8 mouse cellular contexts compared by ENCODE assay signal in genomic region chr12:111704609-111705008, GRCm38 (mm10). TPM values are rescaled to one million over a fixed set of nuclear protein-coding genes. Genes with fewer than 3 reads are reported as not detected.
DNase-seq lines count a peak whose midpoint lies in the region; ATAC-seq and TF ChIP-seq lines count a peak whose summit lies in the region.

No protein-coding gene starts in this region.

- TF ChIP-seq POLR2A in brain, embryonic 14.5 days (IDR thresholded peaks at IDR 0.05; ENCODE audit: borderline replicate concordance, extremely low read depth, insufficient read depth, insufficient read length, poor library complexity, severe bottlenecking), result no peak

- peaks cover 28% of the 10 kb centered on the region for H3K36me3 ChIP-seq in forebrain, embryonic 12.5 days (replicated peaks)
- H3K36me3 ChIP-seq in forebrain, embryonic 16.5 days (ENCODE audit: control insufficient read depth, insufficient read depth), result peaks cover 13% of the 10 kb centered on the region
- H3K36me3 ChIP-seq in heart, embryonic 12.5 days, result peaks cover 17% of the 10 kb centered on the region
- peaks cover 4% of the 10 kb centered on the region; the same call in 1 of the 2 replicates for H3K36me3 ChIP-seq in stomach, postnatal 0 days (ENCODE audit: control insufficient read depth, insufficient read depth, low read length)

- 55% methylated on average over 9 of the region's 9 CpGs for WGBS in forebrain, embryonic 12.5 days
- WGBS in forebrain, embryonic 16.5 days, result 49% methylated on average over 9 of the region's 9 CpGs
- WGBS in heart, embryonic 12.5 days, result 37% methylated on average over 9 of the region's 9 CpGs
- 25% methylated on average over 9 of the region's 9 CpGs for WGBS in stomach, postnatal 0 days

- TF ChIP-seq EP300 in stomach, postnatal 0 days (optimal IDR thresholded peaks at IDR 0.05), result no peak

- H3K27me3 ChIP-seq in forebrain, embryonic 12.5 days, result no peaks in the 10 kb centered on the region
- no peaks in the 10 kb centered on the region for H3K27me3 ChIP-seq in forebrain, embryonic 16.5 days (replicated peaks; ENCODE audit: control insufficient read depth, insufficient read depth, low read length)
- H3K27me3 ChIP-seq in heart, embryonic 12.5 days (replicated peaks), result no peaks in the 10 kb centered on the region
- H3K27me3 ChIP-seq in stomach, postnatal 0 days (ENCODE audit: control insufficient read depth, insufficient read depth, low read length), result no peaks in the 10 kb centered on the region

- H3K9me3 ChIP-seq in forebrain, embryonic 12.5 days, result no peaks in the 10 kb centered on the region
- H3K9me3 ChIP-seq in forebrain, embryonic 16.5 days (ENCODE audit: control insufficient read depth, low read length), result no peaks in the 10 kb centered on the region
- H3K9me3 ChIP-seq in heart, embryonic 12.5 days (replicated peaks), result no peaks in the 10 kb centered on the region
- H3K9me3 ChIP-seq in stomach, postnatal 0 days (ENCODE audit: control insufficient read depth, low read length), result no peaks in the 10 kb centered on the region

- H3K4me2 ChIP-seq in forebrain, embryonic 12.5 days, result no peak overlapping the region
- no peak overlapping the region for H3K4me2 ChIP-seq in forebrain, embryonic 16.5 days (ENCODE audit: low read length)
- H3K4me2 ChIP-seq in heart, embryonic 12.5 days, result peak overlapping the region; percentile 27; the same call in 1 of the 2 replicates
- H3K4me2 ChIP-seq in stomach, postnatal 0 days (replicated peaks; ENCODE audit: low read depth), result peak overlapping the region; percentile 31

- H3K9ac ChIP-seq in forebrain, embryonic 12.5 days, result 0 out of 2 replicates have a peak overlapping the region, but pooled peaks have one; percentile 0
- no peak overlapping the region for H3K9ac ChIP-seq in forebrain, embryonic 16.5 days (replicated peaks; ENCODE audit: low read depth, low read length)
- H3K9ac ChIP-seq in heart, embryonic 12.5 days, result 0 out of 2 replicates have a peak overlapping the region, but pooled peaks have one; percentile 38
- no peak overlapping the region for H3K9ac ChIP-seq in stomach, postnatal 0 days (ENCODE audit: low read length)

- H3K27ac ChIP-seq in forebrain, embryonic 12.5 days, result peak overlapping the region; percentile 59; the same call in 1 of the 2 replicates
- no peak overlapping the region for H3K27ac ChIP-seq in forebrain, embryonic 16.5 days (ENCODE audit: low read length)
- H3K27ac ChIP-seq in heart, embryonic 12.5 days (ENCODE audit: poor library complexity, severe bottlenecking), result peak overlapping the region; percentile 50
- H3K27ac ChIP-seq in stomach, postnatal 0 days (replicated peaks), result peak overlapping the region; percentile 85

- H3K4me1 ChIP-seq in forebrain, embryonic 12.5 days, result peaks cover 6% of the 10 kb centered on the region; the same call in 1 of the 2 replicates
- peaks cover 3% of the 10 kb centered on the region; the same call in 1 of the 2 replicates for H3K4me1 ChIP-seq in forebrain, embryonic 16.5 days (replicated peaks; ENCODE audit: control insufficient read depth, insufficient read depth, low read length)
- peaks cover 32% of the 10 kb centered on the region for H3K4me1 ChIP-seq in heart, embryonic 12.5 days (replicated peaks)
- peaks cover 13% of the 10 kb centered on the region for H3K4me1 ChIP-seq in stomach, postnatal 0 days (replicated peaks; ENCODE audit: control insufficient read depth, insufficient read depth)

- DNase-seq in brain, embryonic 14.5 days (ENCODE audit: low read depth), result peak; percentile 66
- peak; percentile 68 to 73 for DNase-seq in lung, adult 18-20 months
- DNase-seq in stomach, postnatal 0 days (ENCODE audit: low spot score), result peak; percentile 48
- DNase-seq in spleen, adult 18-20 months, result no peak
- DNase-seq in layer of hippocampus, adult 9-11 months, result no peak

- no peak overlapping the region for H3K4me3 ChIP-seq in forebrain, embryonic 12.5 days (replicated peaks)
- H3K4me3 ChIP-seq in forebrain, embryonic 16.5 days (replicated peaks; ENCODE audit: low read length), result no peak overlapping the region
- no peak overlapping the region for H3K4me3 ChIP-seq in heart, embryonic 12.5 days
- H3K4me3 ChIP-seq in stomach, postnatal 0 days (ENCODE audit: low read depth, low read length), result no peak overlapping the region

- TF ChIP-seq CTCF in brain, embryonic 14.5 days (IDR thresholded peaks at IDR 0.05; ENCODE audit: borderline replicate concordance, extremely low read depth, insufficient read depth, insufficient read length), result no peak
- no peak for TF ChIP-seq CTCF in stomach, postnatal 0 days (IDR thresholded peaks at IDR 0.05; ENCODE audit: low read depth)

- no peak for ATAC-seq in forebrain, embryonic 12.5 days (ENCODE audit: low FRiP score)
- ATAC-seq in forebrain, embryonic 16.5 days, result no peak
- peak; percentile 56; the same call in 1 of the 2 replicates for ATAC-seq in heart, embryonic 12.5 days (ENCODE audit: insufficient number of reproducible peaks, low FRiP score)
- peak; percentile 79 for ATAC-seq in stomach, postnatal 0 days (ENCODE audit: low FRiP score, low TSS enrichment)

RNA-seq across cellular contexts. Expression of gene Bag5, which starts 8.4 kb away (rescaled TPM):
- polyA plus RNA-seq in forebrain, embryonic 12.5 days (2016; fragmentation: Nextera tagmentation; extraction: Ambion mirVana), result 59.0 and 62.7 TPM in 2 replicates
- 70.8 and 71.5 TPM in 2 replicates for polyA plus RNA-seq in forebrain, embryonic 16.5 days (2015; fragmentation: Nextera tagmentation; extraction: Ambion mirVana)
- 31.1 and 40.7 TPM in 2 replicates for polyA plus RNA-seq in brain, embryonic 14.5 days (2012; rRNA removed)
- polyA plus RNA-seq in heart, embryonic 12.5 days (2016; fragmentation: Nextera tagmentation; extraction: Ambion mirVana), result 40.2 and 41.3 TPM in 2 replicates
- polyA plus RNA-seq in stomach, postnatal 0 days (2015; fragmentation: Nextera tagmentation; extraction: Ambion mirVana), result 34.9 and 36.9 TPM in 2 replicates

RNA-seq across cellular contexts. Expression of gene Apopt1, which starts 8.5 kb away (rescaled TPM):
- 55.0 and 56.0 TPM in 2 replicates for polyA plus RNA-seq in forebrain, embryonic 12.5 days (2016; fragmentation: Nextera tagmentation; extraction: Ambion mirVana)
- 47.2 and 48.3 TPM in 2 replicates for polyA plus RNA-seq in forebrain, embryonic 16.5 days (2015; fragmentation: Nextera tagmentation; extraction: Ambion mirVana)
- 31.9 and 35.4 TPM in 2 replicates for polyA plus RNA-seq in brain, embryonic 14.5 days (2012; rRNA removed)
- polyA plus RNA-seq in heart, embryonic 12.5 days (2016; fragmentation: Nextera tagmentation; extraction: Ambion mirVana), result 46.6 and 48.8 TPM in 2 replicates
- 41.8 and 42.8 TPM in 2 replicates for polyA plus RNA-seq in stomach, postnatal 0 days (2015; fragmentation: Nextera tagmentation; extraction: Ambion mirVana)

RNA-seq across cellular contexts. Expression of gene Trmt61a, which starts 26.7 kb away (rescaled TPM):
- polyA plus RNA-seq in forebrain, embryonic 12.5 days (2016; fragmentation: Nextera tagmentation; extraction: Ambion mirVana), result 15.4 and 16.7 TPM in 2 replicates
- 9.8 and 12.6 TPM in 2 replicates for polyA plus RNA-seq in forebrain, embryonic 16.5 days (2015; fragmentation: Nextera tagmentation; extraction: Ambion mirVana)
- 21.9 and 27.9 TPM in 2 replicates for polyA plus RNA-seq in brain, embryonic 14.5 days (2012; rRNA removed)
- polyA plus RNA-seq in heart, embryonic 12.5 days (2016; fragmentation: Nextera tagmentation; extraction: Ambion mirVana), result 8.8 and 10.2 TPM in 2 replicates
- polyA plus RNA-seq in stomach, postnatal 0 days (2015; fragmentation: Nextera tagmentation; extraction: Ambion mirVana), result 7.4 and 8.5 TPM in 2 replicates

RNA-seq across cellular contexts. Expression of gene Ckb, which starts 32.5 kb away (rescaled TPM):
- polyA plus RNA-seq in forebrain, embryonic 12.5 days (2016; fragmentation: Nextera tagmentation; extraction: Ambion mirVana), result 2,395 and 2,485 TPM in 2 replicates
- polyA plus RNA-seq in forebrain, embryonic 16.5 days (2015; fragmentation: Nextera tagmentation; extraction: Ambion mirVana), result 1,407 and 1,413 TPM in 2 replicates
- polyA plus RNA-seq in brain, embryonic 14.5 days (2012; rRNA removed), result 1,393 and 1,883 TPM in 2 replicates
- polyA plus RNA-seq in heart, embryonic 12.5 days (2016; fragmentation: Nextera tagmentation; extraction: Ambion mirVana), result 363 and 373 TPM in 2 replicates
- polyA plus RNA-seq in stomach, postnatal 0 days (2015; fragmentation: Nextera tagmentation; extraction: Ambion mirVana), result 532 and 573 TPM in 2 replicates

RNA-seq across cellular contexts. Expression of gene Klc1, which starts 54.0 kb away (rescaled TPM):
- 302 and 307 TPM in 2 replicates for polyA plus RNA-seq in forebrain, embryonic 12.5 days (2016; fragmentation: Nextera tagmentation; extraction: Ambion mirVana)
- polyA plus RNA-seq in forebrain, embryonic 16.5 days (2015; fragmentation: Nextera tagmentation; extraction: Ambion mirVana), result 460 and 493 TPM in 2 replicates
- 500 and 599 TPM in 2 replicates for polyA plus RNA-seq in brain, embryonic 14.5 days (2012; rRNA removed)
- polyA plus RNA-seq in heart, embryonic 12.5 days (2016; fragmentation: Nextera tagmentation; extraction: Ambion mirVana), result 113 and 117 TPM in 2 replicates
- 55.7 and 56.7 TPM in 2 replicates for polyA plus RNA-seq in stomach, postnatal 0 days (2015; fragmentation: Nextera tagmentation; extraction: Ambion mirVana)

Comparison
In these comparisons a context has a peak if more than half of its experiments do, and no peak if none do; other contexts are left out.
1. H3K9ac ChIP-seq: peak in forebrain, embryonic 12.5 days (single experiment) and heart, embryonic 12.5 days (single experiment); none in forebrain, embryonic 16.5 days (single experiment) and stomach, postnatal 0 days (single experiment).
2. ATAC-seq: peak in heart, embryonic 12.5 days (single experiment) and stomach, postnatal 0 days (single experiment); none in forebrain, embryonic 12.5 days (single experiment) and forebrain, embryonic 16.5 days (single experiment).
3. H3K4me2 ChIP-seq: peak in heart, embryonic 12.5 days (single experiment) and stomach, postnatal 0 days (single experiment); none in forebrain, embryonic 12.5 days (single experiment) and forebrain, embryonic 16.5 days (single experiment).
4. DNase-seq: peak in brain, embryonic 14.5 days (single experiment), lung, adult 18-20 months (2 of 2) and stomach, postnatal 0 days (single experiment); none in spleen, adult 18-20 months (0 of 2) and layer of hippocampus, adult 9-11 months (single experiment).